Mouse (Mus musculus) T-helper 17 cell (primary cell): Measurements from ENCODE around the gene Fam186a.

ENCODE experiments used
- in situ Hi-C, 2 experiments: fragments of 300-600 bp; cut with MboI, MseI; formaldehyde crosslinking; loops; 1 replicate in 1 of 2; 2 replicates in 1 of 2; pipeline ENCODE4 v1.15.1; 2025; ENCODE audit warnings: high pct_unique_total_duplicates in 2 of 2

Gene Fam186a

DNA sequence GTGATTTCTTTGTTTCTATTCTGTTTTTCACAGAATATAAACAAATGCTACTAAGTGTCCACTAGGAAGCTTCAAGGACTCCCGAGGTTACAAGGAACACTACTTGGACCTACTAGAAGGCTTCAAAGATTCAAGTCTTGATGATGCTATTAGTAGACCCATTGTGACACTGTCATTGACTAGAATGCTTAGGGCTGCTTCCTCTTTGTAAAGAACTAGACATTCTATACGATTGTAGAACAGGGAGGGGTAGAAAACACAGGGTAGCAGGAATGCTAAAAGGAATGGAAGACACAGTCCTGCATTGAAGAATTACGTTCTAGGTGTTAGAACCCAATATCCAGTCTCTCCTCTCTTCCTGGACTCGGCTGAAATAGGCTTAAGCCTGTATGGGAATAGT is at the start of gene Fam186a:
TSS of gene Fam186a (minus strand) at position 101 of the 400 bp plus-strand sequence.
- in situ Hi-C loops, result no loop called here

DNA sequence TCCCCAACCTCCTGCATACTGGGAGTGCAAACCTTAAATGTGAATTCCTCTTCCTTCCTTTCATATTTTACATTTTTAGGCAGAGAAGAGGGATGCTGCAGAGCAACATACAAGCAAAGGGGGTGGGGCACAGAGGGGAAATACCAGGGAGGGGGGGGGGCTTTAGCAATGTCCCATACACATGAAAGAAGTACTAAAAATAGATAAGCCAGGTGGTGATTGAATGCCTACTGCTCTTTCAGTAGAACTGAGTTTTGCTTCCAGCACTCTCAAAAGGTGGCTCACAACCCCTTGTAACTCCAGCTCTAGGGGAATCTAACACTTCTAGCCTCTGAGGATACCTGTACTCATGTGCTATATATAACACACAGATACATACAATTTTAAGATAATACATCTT is 39.3 kb upstream of the Fam186a start:
- in situ Hi-C loops, result no loop called here

DNA sequence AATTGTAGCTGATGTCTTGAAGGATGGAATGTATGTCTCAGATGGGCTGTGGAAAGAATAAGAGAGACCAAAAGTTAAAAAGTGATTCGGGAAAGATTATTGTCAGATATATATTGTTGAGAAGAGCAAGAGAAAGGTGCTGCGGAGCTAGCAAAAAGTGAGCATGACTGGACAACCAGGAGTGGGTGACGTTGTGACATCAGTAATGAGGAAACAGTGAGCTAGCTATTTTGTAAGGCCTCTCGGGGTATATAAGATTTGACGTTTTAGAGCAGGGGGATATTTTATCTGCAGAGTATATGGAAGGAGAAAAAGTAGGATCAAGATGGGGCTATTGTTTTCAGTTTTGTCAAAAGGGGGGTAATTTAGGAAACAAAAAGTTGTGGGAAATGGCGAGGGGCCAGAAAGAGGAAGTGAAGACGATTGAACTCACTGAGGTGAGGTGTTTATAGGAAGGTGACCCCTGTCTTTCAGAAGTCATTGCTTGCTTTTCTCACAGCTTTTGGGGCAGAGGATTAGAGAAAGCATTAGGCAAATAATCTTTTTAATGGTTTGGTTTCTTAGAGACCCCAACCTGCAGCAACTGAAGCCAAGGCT is 37.9 kb upstream of the Fam186a start:
- in situ Hi-C loops, result no loop called here

DNA sequence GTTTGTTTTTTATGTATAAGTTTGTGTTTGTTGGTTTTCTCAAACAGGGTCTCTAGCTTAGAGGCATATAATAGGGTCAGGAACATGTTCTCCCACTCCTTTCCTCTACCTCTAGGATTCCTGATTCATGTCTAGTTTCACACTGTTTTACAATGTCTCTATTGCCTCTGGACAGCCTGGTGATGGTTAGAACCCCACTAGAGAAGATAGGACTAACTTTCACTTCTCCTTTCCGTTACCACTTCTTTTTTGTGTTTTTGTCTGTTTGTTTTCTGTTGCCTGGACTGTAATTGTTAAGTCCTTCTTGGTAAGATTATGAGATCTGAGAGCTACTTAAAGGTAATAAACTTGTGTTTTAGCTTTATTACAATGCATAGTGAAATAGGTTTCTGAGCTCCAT is 32.5 kb upstream of the Fam186a start:
- in situ Hi-C loops, result no loop called here

DNA sequence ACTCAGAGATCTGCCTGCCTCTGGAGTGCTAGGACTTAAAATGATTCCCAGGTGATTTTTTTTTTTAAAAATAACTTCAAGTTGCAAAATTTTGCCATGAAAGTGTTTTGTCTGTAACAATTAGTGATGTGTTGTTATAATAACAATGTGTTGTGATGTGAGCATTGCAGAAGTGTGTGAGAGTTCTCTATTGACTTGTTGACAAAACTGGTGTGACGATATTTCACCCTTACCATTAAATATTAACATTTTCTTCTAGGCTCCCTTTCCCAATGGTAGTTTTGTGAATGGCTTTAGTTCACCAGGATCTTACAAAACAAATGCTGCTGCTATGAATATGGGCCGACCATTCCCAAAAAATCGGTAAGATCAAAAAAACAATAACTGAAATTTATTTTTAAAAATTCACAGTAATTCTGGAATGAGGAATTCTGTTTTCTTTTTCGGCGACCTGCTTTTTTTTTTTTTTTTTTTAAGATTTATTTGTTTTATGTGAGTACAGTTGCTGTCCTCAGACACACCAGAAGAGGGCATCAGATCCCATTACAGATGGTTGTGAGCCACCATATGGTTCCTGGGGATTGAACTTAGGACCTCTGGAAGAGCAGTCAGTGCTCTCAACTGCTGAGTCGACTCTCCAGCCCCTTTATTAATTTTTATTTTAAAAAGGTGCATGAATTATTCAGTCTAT is 30.4 kb upstream of the Fam186a start:
- in situ Hi-C loops, result no loop called here

DNA sequence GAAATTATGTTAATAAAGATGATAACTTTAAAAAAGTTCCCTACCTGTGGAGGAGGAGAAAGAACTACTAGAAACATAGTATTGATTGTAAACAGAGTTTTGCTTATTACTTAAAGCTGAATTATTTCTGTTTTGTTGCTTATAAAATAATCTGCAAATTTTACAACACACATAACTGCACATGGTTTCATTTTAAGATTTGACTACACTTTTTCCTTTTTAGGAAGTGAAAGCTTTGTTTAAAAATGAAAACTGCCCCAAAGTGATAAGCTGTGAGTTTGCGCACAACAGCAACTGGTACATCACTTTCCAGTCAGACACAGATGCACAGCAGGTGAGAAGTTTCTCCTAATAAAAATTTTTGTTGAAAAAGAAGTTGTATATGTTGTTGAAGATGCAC is 26.2 kb upstream of the Fam186a start:
- in situ Hi-C loops, result no loop called here

DNA sequence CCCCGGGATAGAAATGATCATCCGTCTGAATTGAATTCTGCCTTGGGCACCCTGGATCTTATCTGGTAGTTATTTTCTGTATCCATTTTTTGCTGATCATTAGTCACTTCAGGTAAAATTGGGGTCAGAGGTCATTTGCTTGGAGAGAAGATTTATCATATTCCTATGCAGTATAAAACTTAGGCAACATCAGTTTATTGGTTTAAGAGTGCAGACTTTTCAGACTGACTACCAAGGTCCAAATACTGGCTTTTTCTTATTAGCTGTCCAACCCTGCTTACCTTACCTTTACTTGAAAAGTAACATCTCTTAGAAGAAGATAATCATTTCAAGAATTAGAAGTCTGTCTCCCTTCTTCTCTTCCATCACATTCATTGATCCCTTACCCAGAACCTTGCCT is 12.9 kb upstream of the Fam186a start:
- in situ Hi-C loops, result loop anchor here in 1 of 2 experiments (10.0 kb wide), 2 partner anchors 1835 to 1895 kb away; no protein-coding TSS in a partner anchor

DNA sequence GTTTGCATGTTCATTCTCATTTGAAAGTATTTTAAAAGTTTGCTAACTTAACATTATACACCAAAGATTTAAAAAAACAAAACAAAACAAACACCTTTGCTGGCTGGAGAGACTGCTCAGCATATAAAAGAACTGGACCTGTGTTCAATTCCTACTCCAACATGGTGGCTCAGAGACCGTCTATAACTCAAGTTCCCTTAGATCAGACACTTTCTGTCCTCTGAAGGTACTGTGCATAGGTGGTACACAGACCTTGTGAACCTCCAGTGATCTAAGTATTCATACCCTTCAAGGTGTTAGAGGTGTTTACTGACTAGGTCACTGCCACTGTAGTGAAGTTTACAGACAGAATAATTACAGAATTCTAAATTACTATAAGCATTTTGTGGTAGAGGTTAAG is 12.4 kb upstream of the Fam186a start:
- in situ Hi-C loops, result loop anchor here in 1 of 2 experiments (10.0 kb wide), 2 partner anchors 1834 to 1894 kb away; no protein-coding TSS in a partner anchor

DNA sequence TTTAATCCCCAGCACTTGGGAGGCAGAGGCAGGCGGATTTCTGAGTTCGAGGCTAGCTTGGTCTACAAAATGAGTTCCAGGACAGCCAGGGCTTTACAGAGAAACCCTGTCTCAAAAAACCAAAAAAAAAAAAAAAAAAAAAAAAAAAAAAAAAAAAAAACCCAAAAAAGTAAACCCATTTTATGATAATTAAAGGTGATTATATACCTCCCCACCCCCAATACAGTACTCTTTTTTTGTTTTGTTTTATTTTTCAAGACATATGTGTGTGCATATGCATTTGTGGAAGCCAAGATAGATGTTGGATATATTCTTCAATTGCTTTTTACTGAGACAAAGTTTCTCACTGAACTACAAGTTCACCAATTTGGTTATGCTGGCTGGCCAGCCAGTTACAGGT is 9.3 kb upstream of the Fam186a start:
- in situ Hi-C loops, result loop anchor here in 1 of 2 experiments (10.0 kb wide), 2 partner anchors 1831 to 1891 kb away; no protein-coding TSS in a partner anchor

DNA sequence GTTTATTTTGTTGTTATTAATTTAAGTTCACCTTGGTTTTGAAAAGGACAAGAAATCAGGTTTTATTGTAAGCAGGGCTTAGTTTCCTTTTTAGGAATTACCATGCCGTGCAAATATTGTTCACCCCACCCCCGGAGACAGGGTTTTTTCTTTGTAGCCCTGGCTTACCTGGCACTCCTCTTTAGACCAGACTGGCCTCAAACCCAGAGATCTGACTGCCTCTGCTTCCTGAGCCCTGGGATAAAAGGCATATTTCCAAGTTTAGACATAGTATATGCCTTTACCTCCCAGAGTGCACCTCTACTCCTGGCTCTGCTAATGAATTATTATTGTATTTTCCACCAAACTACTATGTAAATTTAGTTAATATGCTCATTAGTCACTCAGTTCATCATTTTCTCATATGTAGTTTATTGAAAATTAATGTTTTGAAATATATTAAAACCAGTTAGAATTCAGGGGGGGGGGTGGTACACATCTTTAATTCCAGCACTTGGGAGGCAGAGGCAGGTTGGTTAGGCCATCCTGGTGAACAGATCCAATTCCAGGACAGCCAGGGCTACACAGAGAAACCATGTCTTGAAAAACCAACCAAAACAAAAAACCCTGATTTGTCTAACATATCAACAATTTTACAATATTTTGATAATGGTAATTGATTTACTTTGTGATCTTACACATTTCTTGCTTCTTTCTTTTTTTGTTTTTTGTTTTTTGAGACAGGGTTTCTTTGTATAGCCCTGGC is 7.8 kb upstream of the Fam186a start:
- in situ Hi-C loops, result loop anchor here in 1 of 2 experiments (10.0 kb wide), 2 partner anchors 1830 to 1890 kb away; no protein-coding TSS in a partner anchor

DNA sequence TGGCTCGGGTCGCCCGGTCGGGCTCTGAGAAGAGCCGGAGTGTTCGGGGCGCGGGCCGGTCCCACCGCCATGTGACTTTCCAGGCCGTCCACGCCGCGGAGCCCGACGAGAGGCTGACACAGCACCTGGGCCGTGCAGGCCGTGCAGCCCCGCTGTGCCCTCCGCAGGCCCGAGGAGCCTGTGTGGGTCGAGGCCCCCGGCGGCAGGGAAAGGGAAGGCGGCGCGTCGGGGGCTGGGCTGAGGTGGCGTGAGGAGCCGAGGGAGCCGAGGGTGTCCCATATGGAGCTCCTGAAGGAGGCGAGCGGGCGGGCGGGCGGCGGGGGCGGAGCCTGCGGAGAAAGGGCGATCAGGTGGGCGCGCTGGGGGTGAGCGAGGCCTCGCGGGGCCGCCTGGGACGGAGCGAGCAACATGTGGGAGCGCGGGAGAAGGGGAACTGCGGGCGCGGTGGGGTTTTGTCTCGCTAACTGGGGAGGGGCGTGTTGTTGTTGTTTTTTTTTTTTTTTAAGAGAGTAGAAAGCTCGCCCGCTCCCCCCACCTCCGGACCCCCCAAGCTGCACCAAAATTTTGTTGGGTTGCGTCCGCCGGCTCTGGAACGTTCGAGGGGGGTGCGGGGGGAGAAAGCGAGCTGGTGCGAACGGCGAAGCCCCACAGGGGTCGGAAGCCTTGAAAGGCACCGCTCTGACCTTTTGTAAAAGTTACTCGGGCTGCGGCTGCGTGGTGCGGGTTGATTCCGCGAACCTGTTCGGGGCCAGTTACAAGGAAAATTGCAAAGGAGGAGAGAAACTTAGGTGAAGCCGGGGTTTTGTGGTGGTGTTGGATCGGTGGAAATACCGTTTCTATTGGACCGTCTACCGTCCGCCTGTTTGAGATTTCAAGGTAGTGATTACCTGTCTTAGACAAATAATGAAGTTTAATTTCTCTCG is 6.4 kb upstream of the Fam186a start:
- in situ Hi-C loops, result loop anchor here in 1 of 2 experiments (10.0 kb wide), 2 partner anchors 1828 to 1888 kb away; no protein-coding TSS in a partner anchor

DNA sequence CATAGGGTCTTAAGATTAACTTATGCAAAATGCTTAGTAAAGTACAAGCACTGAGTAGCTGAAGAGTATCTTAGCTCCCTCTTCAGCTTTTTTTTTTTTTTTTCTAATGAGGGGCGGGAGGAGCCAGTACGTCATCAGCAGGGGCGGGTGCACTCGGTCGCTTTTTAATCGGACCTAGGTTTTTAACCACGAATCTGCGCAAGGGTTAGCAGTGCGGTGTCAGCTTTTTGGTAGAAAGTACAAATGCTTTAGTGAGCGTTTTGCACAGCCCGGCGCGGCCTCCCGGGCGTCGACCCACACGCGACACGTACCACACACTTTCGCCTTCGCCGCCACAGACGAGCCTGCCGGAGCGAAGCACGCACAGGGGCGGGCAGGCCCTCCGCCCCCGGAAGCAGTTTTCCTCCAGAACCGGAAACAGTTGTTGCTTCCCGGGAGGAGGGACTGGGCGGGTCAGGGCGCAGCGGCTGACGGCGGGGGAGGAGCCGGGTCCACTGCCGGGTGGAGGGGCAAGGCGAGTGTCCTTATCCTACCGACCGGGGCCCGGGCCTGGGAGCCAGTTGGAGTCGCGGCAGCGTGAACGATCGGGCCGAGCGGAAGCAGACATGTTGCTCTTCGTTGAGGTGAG is 5.6 kb upstream of the Fam186a start:
- in situ Hi-C loops, result loop anchor here in 1 of 2 experiments (10.0 kb wide), 2 partner anchors 1828 to 1888 kb away; no protein-coding TSS in a partner anchor

DNA sequence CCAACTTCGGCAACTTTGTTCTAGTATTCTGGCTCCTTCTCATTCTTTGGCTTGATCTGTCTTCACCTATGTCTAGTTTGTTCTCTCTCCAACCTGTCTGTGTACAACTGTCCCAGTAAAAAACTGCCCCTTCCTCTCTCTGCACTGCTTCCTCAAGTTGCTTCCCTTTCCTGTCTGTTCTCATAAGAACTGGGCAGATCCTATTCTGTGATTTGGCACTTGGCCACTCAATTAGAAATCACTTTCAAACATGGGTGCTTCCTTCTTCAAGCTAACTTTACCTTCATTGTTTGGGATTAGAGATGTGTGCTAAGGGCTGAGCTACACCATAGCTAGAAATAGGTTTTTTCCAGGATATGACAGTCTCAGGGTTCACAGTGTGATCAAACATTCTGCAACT is 3.7 kb upstream of the Fam186a start:
- in situ Hi-C loops, result loop anchor here in 1 of 2 experiments (10.0 kb wide), 2 partner anchors 1826 to 1886 kb away; no protein-coding TSS in a partner anchor

DNA sequence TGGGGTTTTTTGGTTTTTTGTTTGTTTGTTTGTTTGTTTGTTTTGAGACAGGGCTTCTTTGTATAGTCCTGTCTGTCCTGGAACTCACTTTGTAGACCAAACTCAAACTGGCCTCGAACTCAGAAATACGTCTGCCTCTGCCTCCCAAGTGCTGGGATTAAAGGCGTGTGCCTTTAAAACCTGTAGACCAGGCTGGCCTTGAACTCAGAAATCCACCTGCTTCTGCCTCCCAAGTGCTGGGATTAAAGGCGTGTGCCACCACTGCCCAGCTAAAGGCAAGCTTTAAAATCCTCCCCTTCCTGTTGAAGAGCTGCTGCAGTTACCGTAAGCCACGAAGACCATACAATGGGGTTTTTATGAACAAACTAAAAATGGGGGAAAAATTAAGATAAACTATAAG is 2.9 kb upstream of the Fam186a start, which contains the start of gene Larp4:
TSS of gene Larp4 (plus strand) at position 301 of the 400 bp plus-strand sequence.
- in situ Hi-C loops, result loop anchor here in 1 of 2 experiments (10.0 kb wide), 2 partner anchors 1825 to 1885 kb away; no protein-coding TSS in a partner anchor

DNA sequence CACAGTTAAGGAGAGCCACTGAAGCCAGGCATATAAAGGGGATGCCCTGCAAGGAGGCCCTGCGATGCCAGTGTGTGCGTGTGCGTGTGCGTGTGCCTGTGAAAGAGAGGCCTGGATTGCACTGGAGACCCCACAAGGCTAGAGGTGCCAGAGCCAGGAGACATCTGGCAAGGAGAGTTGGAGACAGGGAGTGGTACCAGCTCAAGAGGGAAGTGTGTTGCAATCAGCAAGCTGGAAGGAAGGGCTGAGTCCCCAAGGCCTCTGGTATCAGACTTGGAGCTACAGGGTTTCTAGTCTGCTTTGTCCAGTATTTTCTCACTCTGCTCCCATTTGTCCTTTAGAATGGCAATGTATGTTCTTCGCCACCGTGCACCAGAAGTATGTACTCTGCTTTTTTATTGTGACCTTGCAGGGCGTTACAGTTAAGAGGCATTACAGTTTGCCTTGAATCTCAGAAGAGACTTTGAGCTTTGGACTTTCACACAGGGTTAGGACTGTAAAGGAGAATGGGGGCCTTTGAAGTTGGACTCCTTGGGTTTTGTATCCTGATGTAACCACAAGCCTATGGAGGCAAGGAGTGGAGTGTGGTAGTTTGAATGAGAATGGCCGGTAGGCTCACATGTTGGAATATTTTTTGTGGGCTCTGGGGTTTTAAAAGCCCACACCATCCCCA is 1.6 kb downstream of the Fam186a start:
- in situ Hi-C loops, result no loop called here

DNA sequence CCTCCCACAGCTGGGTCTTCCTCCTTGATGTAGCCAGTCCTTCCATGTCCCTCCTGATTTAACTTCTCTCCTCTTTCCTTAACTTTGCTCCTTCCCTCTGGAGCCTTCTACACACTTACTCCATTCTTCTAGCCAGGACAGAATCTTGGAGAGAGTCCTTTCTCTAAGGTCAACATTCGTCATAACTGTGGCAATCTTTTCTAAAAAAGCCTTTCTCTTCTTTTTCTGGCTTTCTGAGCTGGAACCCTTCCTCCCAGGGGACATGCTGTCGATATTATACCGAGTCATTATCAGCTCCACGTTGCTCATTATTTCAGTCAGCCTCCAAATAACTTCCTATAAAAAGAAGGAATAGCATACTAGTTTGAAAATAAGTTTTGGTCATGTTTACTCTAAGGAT is 11.5 kb downstream of the Fam186a start:
- in situ Hi-C loops, result no loop called here

DNA sequence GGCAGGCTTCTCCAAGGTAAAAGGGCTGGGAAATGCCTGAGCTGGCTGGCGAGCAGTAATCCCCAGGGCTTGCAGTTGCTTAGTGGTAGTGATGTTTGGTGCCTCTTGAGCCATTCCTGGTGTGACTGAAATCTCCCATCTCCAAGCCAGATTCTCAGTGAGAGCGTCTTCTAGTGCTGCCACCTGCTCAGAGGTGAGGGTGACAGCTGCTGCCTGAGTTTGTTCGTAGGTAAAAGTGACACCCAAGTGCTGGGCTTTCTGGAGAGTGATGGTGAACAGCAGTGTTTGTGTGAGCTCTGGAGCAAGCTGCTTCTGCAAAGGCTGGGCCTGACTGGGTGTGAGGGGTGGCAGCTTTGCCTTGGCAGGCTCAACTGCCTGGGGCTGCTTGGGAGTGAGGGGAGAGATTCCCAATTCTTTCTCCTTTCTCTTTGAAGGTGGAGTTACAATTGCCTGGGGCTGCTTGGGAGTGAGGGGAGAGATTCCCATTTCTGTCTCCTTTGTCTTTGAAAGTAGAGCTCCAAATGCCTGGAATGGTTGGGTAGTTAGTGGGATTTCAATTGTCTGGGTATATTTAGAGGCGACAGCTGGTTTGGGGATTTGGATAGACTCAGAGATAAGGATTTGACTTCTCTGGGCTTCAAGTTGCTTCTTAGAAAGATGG is 25.8 kb downstream of the Fam186a start:
- in situ Hi-C loops, result no loop called here

DNA sequence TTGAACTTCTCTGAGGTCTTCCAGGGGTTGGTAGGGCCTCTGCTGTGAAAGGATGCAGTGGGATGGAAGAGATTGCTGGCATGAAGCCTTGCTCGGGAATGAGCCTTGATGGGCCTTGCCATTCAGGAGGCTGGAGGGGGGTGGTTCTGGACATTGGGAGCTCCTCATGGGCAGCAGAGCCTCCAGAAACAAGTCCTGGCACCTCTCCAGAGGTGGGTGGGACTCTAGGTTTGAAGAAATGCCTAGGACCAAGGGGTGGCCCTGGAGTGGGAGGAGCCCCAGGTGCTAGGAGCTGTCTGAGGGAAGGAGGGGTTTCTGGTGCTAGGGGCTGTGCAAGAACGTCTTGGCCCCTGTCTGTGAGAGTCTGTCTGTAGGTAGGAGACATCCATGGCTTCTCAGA is 26.4 kb downstream of the Fam186a start:
- in situ Hi-C loops, result no loop called here

DNA sequence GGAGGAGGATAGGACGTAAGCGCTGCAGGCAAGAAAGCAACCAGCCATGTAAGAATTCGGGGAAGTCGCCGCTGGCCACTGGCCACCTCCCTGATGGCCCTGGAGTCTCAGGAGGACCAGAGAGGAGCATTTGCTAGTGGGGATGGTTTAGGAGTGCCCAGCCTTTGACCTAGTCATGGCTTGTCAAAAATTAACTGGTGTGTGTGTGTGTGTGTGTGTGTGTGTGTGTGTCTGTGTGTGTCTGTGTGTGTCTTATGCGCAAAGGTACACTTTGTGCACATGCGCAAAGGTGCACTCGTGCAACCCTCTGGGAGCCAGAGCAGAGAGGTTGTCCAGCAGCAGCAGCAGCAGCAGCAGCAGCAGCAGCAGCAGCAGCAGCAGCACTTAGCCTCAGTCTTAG is 29.0 kb downstream of the Fam186a start:
- in situ Hi-C loops, result no loop called here
